9 mouse cellular contexts compared by ENCODE assay signal in genomic region chr9:61702280-61702966, GRCm38 (mm10).
DNase-seq lines count a peak whose midpoint lies in the region; ATAC-seq and TF ChIP-seq lines count a peak whose summit lies in the region.
"Had no signal": no experiment of that assay in that cellular context is flagged by ENCODE, and none has a peak within 500 bp of the region (broad histone marks: within the 10 kb centered on the region; RNA-seq: fewer than 3 reads in every experiment).

No protein-coding gene starts in this region.

- H3K27ac ChIP-seq in embryonic facial prominence, embryonic 15.5 days (replicated peaks) = peak overlapping the region; percentile 66
- no peak overlapping the region for H3K27ac ChIP-seq in midbrain, embryonic 13.5 days
- H3K27ac ChIP-seq: midbrain, embryonic 12.5 days had no signal

- TF ChIP-seq POLR2A in lung, adult 2 months (IDR thresholded peaks at IDR 0.05; ENCODE audit: borderline replicate concordance, extremely low read depth, low read depth, low read length) = no peak

- no peak overlapping the region for H3K4me3 ChIP-seq in lung, adult 2 months (replicated peaks; ENCODE audit: extremely low read depth, low read depth, low read length)
- no peak overlapping the region for H3K4me3 ChIP-seq in embryonic facial prominence, embryonic 15.5 days (replicated peaks)
- no peak overlapping the region for H3K4me3 ChIP-seq in midbrain, embryonic 13.5 days (replicated peaks)
- H3K4me3 ChIP-seq: midbrain, embryonic 12.5 days had no signal

- peak overlapping the region; percentile 24 for H3K4me2 ChIP-seq in embryonic facial prominence, embryonic 15.5 days (replicated peaks)
- no peak overlapping the region for H3K4me2 ChIP-seq in midbrain, embryonic 13.5 days (replicated peaks)
- H3K4me2 ChIP-seq: midbrain, embryonic 12.5 days had no signal

- H3K9me3 ChIP-seq in embryonic facial prominence, embryonic 15.5 days (replicated peaks) = no peaks in the 10 kb centered on the region
- H3K9me3 ChIP-seq in midbrain, embryonic 13.5 days = no peaks in the 10 kb centered on the region
- H3K9me3 ChIP-seq: midbrain, embryonic 12.5 days had no signal

- DNase-seq in lung, adult 18-20 months = peak; percentile 60 to 68
- DNase-seq in lung, adult 2 months = no peak
- peak; percentile 56 for DNase-seq in lung, postnatal 4 days
- DNase-seq in thymus, postnatal 4 days = peak; percentile 56
- no peak for DNase-seq in right cerebral cortex, postnatal 25 days
- DNase-seq in embryo, embryonic 11 days = no peak

- H3K9ac ChIP-seq in embryonic facial prominence, embryonic 15.5 days = no peak overlapping the region
- H3K9ac ChIP-seq in midbrain, embryonic 13.5 days (replicated peaks) = no peak overlapping the region
- H3K9ac ChIP-seq: midbrain, embryonic 12.5 days had no signal

- 0 out of 2 replicates have a peak, but pooled peaks cover 3% of the 10 kb centered on the region for H3K27me3 ChIP-seq in embryonic facial prominence, embryonic 15.5 days
- peaks cover 30% of the 10 kb centered on the region for H3K27me3 ChIP-seq in midbrain, embryonic 13.5 days

- 56% methylated on average over 22 of the region's 22 CpGs for WGBS in lung, adult 2 months
- 35% methylated on average over 22 of the region's 22 CpGs for WGBS in embryonic facial prominence, embryonic 15.5 days
- WGBS in midbrain, embryonic 13.5 days = 81% methylated on average over 22 of the region's 22 CpGs

- ATAC-seq in embryonic facial prominence, embryonic 15.5 days (ENCODE audit: insufficient number of reproducible peaks, low FRiP score, low TSS enrichment, low read depth) = peak; percentile 30; the same call in 1 of the 2 replicates
- no peak for ATAC-seq in midbrain, embryonic 13.5 days

- peaks cover 7% of the 10 kb centered on the region for H3K4me1 ChIP-seq in lung, adult 2 months (ENCODE audit: control insufficient read depth, insufficient read depth, low read length)
- H3K4me1 ChIP-seq in embryonic facial prominence, embryonic 15.5 days = peaks cover 49% of the 10 kb centered on the region
- peaks cover 16% of the 10 kb centered on the region for H3K4me1 ChIP-seq in midbrain, embryonic 13.5 days (replicated peaks)

- H3K36me3 ChIP-seq in embryonic facial prominence, embryonic 15.5 days = no peaks in the 10 kb centered on the region
- H3K36me3 ChIP-seq in midbrain, embryonic 13.5 days = no peaks in the 10 kb centered on the region
- H3K36me3 ChIP-seq: midbrain, embryonic 12.5 days had no signal

- TF ChIP-seq CTCF in lung, adult 2 months (IDR thresholded peaks at IDR 0.05; ENCODE audit: insufficient read depth, low read length) = no peak

Comparison
In these comparisons a context has a peak if more than half of its experiments do, and no peak if none do; other contexts are left out.
1. DNase-seq: peak in lung, adult 18-20 months (2 of 2), lung, postnatal 4 days (2 of 2) and thymus, postnatal 4 days (single experiment); none in lung, adult 2 months (single experiment), right cerebral cortex, postnatal 25 days (single experiment) and embryo, embryonic 11 days (single experiment).